Mouse (Mus musculus): ENCODE measurements around the gene Il1r2. TPM values are rescaled to one million over a fixed set of nuclear protein-coding genes. Genes with fewer than 3 reads are reported as not detected.

Il1r2 gene
- polyA plus RNA-seq, 1 experiment from 2014 or later: 1.3 TPM

- no peaks in the 10 kb centered on the region for H3K36me3 ChIP-seq (ENCODE audit: control insufficient read depth, insufficient read depth, low read length)
- H3K9me3 ChIP-seq (ENCODE audit: control insufficient read depth, low read length): no peaks in the 10 kb centered on the region
- WGBS: 75% methylated on average over 4 of the region's 4 CpGs
- H3K4me2 ChIP-seq (ENCODE audit: low read length): no peak overlapping the region
- DNase-seq (ENCODE audit: low spot score): no peak
- no peak for ATAC-seq (replicated peaks; ENCODE audit: low FRiP score, low TSS enrichment, low read depth)
- no peaks in the 10 kb centered on the region for H3K27me3 ChIP-seq (replicated peaks; ENCODE audit: control insufficient read depth, insufficient read depth, low read length)
- no peak overlapping the region for H3K9ac ChIP-seq (ENCODE audit: low read length)
- H3K27ac ChIP-seq (ENCODE audit: low read depth): no peak overlapping the region
- H3K4me1 ChIP-seq (replicated peaks; ENCODE audit: control insufficient read depth, insufficient read depth, low read length): no peaks in the 10 kb centered on the region
- no peak overlapping the region for H3K4me3 ChIP-seq (ENCODE audit: low read depth, low read length)
Observed at GRCm38 (mm10) chr1:40106306-40106705, 32.4 kb downstream of the Il1r2 start.

DNA sequence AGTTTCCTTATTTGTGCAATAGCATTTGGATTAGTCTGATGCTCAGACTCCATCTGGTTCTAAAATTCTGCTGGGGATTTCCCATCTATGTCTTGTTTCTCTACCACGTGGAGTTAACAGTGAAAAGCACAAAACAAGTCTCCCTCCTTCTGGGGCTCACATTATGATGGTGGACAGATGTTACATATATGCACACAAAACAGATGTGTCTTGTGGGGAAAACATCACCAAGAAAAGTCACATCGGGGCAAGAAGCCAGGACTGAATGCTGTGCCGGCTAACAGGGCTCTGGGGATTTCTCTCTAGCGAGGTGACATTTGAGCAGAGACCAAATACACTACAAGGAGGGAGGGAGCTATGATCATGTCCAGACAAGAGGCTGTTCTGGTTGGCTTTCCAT is 32.8 kb downstream of the Il1r2 start:
- no peaks in the 10 kb centered on the region for H3K27me3 ChIP-seq (replicated peaks; ENCODE audit: control insufficient read depth, insufficient read depth, low read length)
- ATAC-seq (replicated peaks; ENCODE audit: low FRiP score, low TSS enrichment, low read depth) (no peak), DNase-seq (ENCODE audit: low spot score) (no peak)
- no peak overlapping the region for H3K4me2 ChIP-seq (ENCODE audit: low read length)
- H3K9ac ChIP-seq (ENCODE audit: low read length): no peak overlapping the region
- H3K4me3 ChIP-seq (ENCODE audit: low read depth, low read length): no peak overlapping the region
- H3K9me3 ChIP-seq (ENCODE audit: control insufficient read depth, low read length): no peaks in the 10 kb centered on the region
- whole genome bisulfite sequencing: 61% methylated on average over 4 of the region's 4 CpGs
- H3K36me3 ChIP-seq (ENCODE audit: control insufficient read depth, insufficient read depth, low read length): no peaks in the 10 kb centered on the region
- H3K4me1 ChIP-seq (replicated peaks; ENCODE audit: control insufficient read depth, insufficient read depth, low read length): no peaks in the 10 kb centered on the region
- H3K27ac ChIP-seq (ENCODE audit: low read depth): no peak overlapping the region

DNA sequence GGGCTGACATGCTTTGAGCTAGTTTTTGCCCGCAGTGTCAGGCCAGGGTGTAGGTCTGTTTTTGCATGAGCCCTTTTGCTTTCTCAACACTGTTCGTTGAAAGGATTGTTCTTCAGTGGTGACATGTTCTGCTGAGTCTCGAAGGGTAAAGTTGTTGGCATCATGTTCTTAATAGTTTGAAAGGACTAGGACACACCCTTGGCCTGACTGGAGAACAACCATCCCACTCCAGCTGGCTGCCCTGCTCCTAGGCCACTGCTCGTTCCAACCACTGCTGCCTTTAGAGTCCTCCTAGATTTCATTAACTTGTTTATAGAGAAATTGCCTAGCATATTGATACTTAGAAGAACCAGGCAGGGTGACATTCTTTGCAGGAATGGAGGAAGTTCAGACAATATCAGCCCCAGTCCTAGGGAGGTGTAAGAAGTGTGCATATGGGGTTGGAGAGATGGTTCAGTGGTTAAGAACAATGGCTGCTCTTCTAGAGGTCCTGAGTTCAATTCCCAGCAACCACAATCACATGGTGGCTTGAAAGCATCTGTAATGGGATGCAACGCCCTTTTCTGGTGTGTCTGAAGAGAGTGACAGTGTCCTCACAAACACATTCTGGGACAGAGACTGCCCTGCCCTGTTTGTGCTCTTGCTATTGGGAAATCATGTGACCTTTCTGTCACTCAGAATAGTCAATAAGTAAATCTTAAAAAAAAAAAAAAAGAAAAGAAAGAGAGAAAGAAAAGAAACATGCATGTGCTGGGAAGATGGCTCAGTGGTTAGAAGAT is 34.3 kb downstream of the Il1r2 start:
- ATAC-seq (replicated peaks; ENCODE audit: low FRiP score, low TSS enrichment, low read depth): no peak
- H3K4me1 ChIP-seq (replicated peaks; ENCODE audit: control insufficient read depth, insufficient read depth, low read length): no peaks in the 10 kb centered on the region
- H3K4me3 ChIP-seq (ENCODE audit: low read depth, low read length): no peak overlapping the region
- no peak overlapping the region for H3K9ac ChIP-seq (ENCODE audit: low read length)
- H3K27ac ChIP-seq (ENCODE audit: low read depth): no peak overlapping the region
- no peak overlapping the region for H3K4me2 ChIP-seq (ENCODE audit: low read length)
- H3K27me3 ChIP-seq (replicated peaks; ENCODE audit: control insufficient read depth, insufficient read depth, low read length): no peaks in the 10 kb centered on the region
- H3K36me3 ChIP-seq (ENCODE audit: control insufficient read depth, insufficient read depth, low read length): no peaks in the 10 kb centered on the region
- 87% methylated on average over 5 of the region's 5 CpGs for WGBS
- no peaks in the 10 kb centered on the region for H3K9me3 ChIP-seq (ENCODE audit: control insufficient read depth, low read length)
- no peak for DNase-seq (ENCODE audit: low spot score)

DNA sequence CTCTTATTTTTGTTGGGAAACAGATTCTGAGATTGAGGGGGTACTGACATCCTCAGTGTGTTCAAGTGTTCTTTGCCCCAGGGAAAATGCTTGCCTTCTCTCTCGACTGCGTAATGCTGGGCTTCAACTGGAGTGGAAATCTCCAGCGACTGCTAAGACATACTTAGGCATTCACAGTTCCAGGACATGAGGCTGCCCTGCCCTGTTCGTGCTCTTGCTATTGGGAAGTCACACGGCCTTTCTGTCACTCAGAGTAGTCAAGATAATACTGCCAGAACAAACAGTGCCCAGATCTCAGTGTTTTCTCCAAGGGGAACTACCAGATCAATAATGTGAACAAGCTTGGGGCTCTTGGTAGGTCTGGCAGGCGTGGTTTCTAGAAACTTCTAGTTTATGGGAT is 35.9 kb downstream of the Il1r2 start:
- Histone ChIP-seq H3K27me3 (replicated peaks; ENCODE audit: control insufficient read depth, insufficient read depth, low read length) (no peaks in the 10 kb centered on the region), H3K4me3 (ENCODE audit: low read depth, low read length) (no peak overlapping the region), H3K36me3 (ENCODE audit: control insufficient read depth, insufficient read depth, low read length) (no peaks in the 10 kb centered on the region), H3K4me2 (ENCODE audit: low read length) (no peak overlapping the region), H3K4me1 (replicated peaks; ENCODE audit: control insufficient read depth, insufficient read depth, low read length) (no peaks in the 10 kb centered on the region), H3K9me3 (ENCODE audit: control insufficient read depth, low read length) (no peaks in the 10 kb centered on the region), H3K9ac (ENCODE audit: low read length) (no peak overlapping the region), H3K27ac (ENCODE audit: low read depth) (no peak overlapping the region)
- 65% methylated on average over 6 of the region's 6 CpGs for WGBS
- no peak for DNase-seq (ENCODE audit: low spot score)
- ATAC-seq (replicated peaks; ENCODE audit: low FRiP score, low TSS enrichment, low read depth): no peak

GRCm38 (mm10) chr1:40115271-40115670 is 41.4 kb downstream of the Il1r2 start:
- H3K36me3 ChIP-seq (ENCODE audit: control insufficient read depth, insufficient read depth, low read length): no peaks in the 10 kb centered on the region
- H3K27ac ChIP-seq (ENCODE audit: low read depth): no peak overlapping the region
- no peaks in the 10 kb centered on the region for H3K27me3 ChIP-seq (replicated peaks; ENCODE audit: control insufficient read depth, insufficient read depth, low read length)
- 46% methylated on average over 8 of the region's 8 CpGs for WGBS
- H3K4me2 ChIP-seq (ENCODE audit: low read length): no peak overlapping the region
- DNase-seq (ENCODE audit: low spot score): no peak
- ATAC-seq (replicated peaks; ENCODE audit: low FRiP score, low TSS enrichment, low read depth): no peak
- H3K4me3 ChIP-seq (ENCODE audit: low read depth, low read length): no peak overlapping the region
- no peaks in the 10 kb centered on the region for H3K4me1 ChIP-seq (replicated peaks; ENCODE audit: control insufficient read depth, insufficient read depth, low read length)
- no peaks in the 10 kb centered on the region for H3K9me3 ChIP-seq (ENCODE audit: control insufficient read depth, low read length)
- no peak overlapping the region for H3K9ac ChIP-seq (ENCODE audit: low read length)

- Histone ChIP-seq H3K27ac (ENCODE audit: low read depth) (no peak overlapping the region), H3K4me2 (ENCODE audit: low read length) (no peak overlapping the region), H3K27me3 (replicated peaks; ENCODE audit: control insufficient read depth, insufficient read depth, low read length) (no peaks in the 10 kb centered on the region), H3K9me3 (ENCODE audit: control insufficient read depth, low read length) (no peaks in the 10 kb centered on the region), H3K4me1 (replicated peaks; ENCODE audit: control insufficient read depth, insufficient read depth, low read length) (no peaks in the 10 kb centered on the region), H3K36me3 (ENCODE audit: control insufficient read depth, insufficient read depth, low read length) (no peaks in the 10 kb centered on the region), H3K4me3 (ENCODE audit: low read depth, low read length) (no peak overlapping the region), H3K9ac (ENCODE audit: low read length) (no peak overlapping the region)
- WGBS: 6% methylated on average over 7 of the region's 8 CpGs
- ATAC-seq (replicated peaks; ENCODE audit: low FRiP score, low TSS enrichment, low read depth) (0 out of 2 replicates have a peak, but pooled peaks have one; percentile 68), DNase-seq (ENCODE audit: low spot score) (peak; percentile 91)
Observed at GRCm38 (mm10) chr1:40116422-40116821, 42.5 kb downstream of the Il1r2 start.

GRCm38 (mm10) chr1:40117565-40117964 is 43.7 kb downstream of the Il1r2 start:
- H3K27ac ChIP-seq (ENCODE audit: low read depth): no peak overlapping the region
- ATAC-seq (replicated peaks; ENCODE audit: low FRiP score, low TSS enrichment, low read depth) (no peak), DNase-seq (ENCODE audit: low spot score) (no peak)
- H3K9me3 ChIP-seq (ENCODE audit: control insufficient read depth, low read length): no peaks in the 10 kb centered on the region
- H3K9ac ChIP-seq (ENCODE audit: low read length): no peak overlapping the region
- H3K4me3 ChIP-seq (ENCODE audit: low read depth, low read length): no peak overlapping the region
- H3K36me3 ChIP-seq (ENCODE audit: control insufficient read depth, insufficient read depth, low read length): no peaks in the 10 kb centered on the region
- H3K4me1 ChIP-seq (replicated peaks; ENCODE audit: control insufficient read depth, insufficient read depth, low read length): no peaks in the 10 kb centered on the region
- H3K4me2 ChIP-seq (ENCODE audit: low read length): no peak overlapping the region
- no peaks in the 10 kb centered on the region for H3K27me3 ChIP-seq (replicated peaks; ENCODE audit: control insufficient read depth, insufficient read depth, low read length)
- 37% methylated on average over 9 of the region's 10 CpGs for WGBS

- no peaks in the 10 kb centered on the region for H3K36me3 ChIP-seq (ENCODE audit: control insufficient read depth, insufficient read depth, low read length)
- ATAC-seq (replicated peaks; ENCODE audit: low FRiP score, low TSS enrichment, low read depth) (no peak), DNase-seq (ENCODE audit: low spot score) (no peak)
- no peak overlapping the region for H3K4me2 ChIP-seq (ENCODE audit: low read length)
- H3K9ac ChIP-seq (ENCODE audit: low read length): no peak overlapping the region
- H3K4me1 ChIP-seq (replicated peaks; ENCODE audit: control insufficient read depth, insufficient read depth, low read length): no peaks in the 10 kb centered on the region
- no peaks in the 10 kb centered on the region for H3K27me3 ChIP-seq (replicated peaks; ENCODE audit: control insufficient read depth, insufficient read depth, low read length)
- H3K27ac ChIP-seq (ENCODE audit: low read depth): no peak overlapping the region
- no peak overlapping the region for H3K4me3 ChIP-seq (ENCODE audit: low read depth, low read length)
- H3K9me3 ChIP-seq (ENCODE audit: control insufficient read depth, low read length): no peaks in the 10 kb centered on the region
- WGBS: 58% methylated on average over 4 of the region's 4 CpGs
Observed at GRCm38 (mm10) chr1:40124237-40124636, 50.4 kb downstream of the Il1r2 start.

GRCm38 (mm10) chr1:40128481-40128880 is 54.6 kb downstream of the Il1r2 start:
- no peak overlapping the region for H3K9ac ChIP-seq (ENCODE audit: low read length)
- no peaks in the 10 kb centered on the region for H3K4me1 ChIP-seq (replicated peaks; ENCODE audit: control insufficient read depth, insufficient read depth, low read length)
- H3K36me3 ChIP-seq (ENCODE audit: control insufficient read depth, insufficient read depth, low read length): no peaks in the 10 kb centered on the region
- WGBS: 85% methylated on average over 4 of the region's 4 CpGs
- H3K4me2 ChIP-seq (ENCODE audit: low read length): no peak overlapping the region
- H3K27ac ChIP-seq (ENCODE audit: low read depth): no peak overlapping the region
- H3K4me3 ChIP-seq (ENCODE audit: low read depth, low read length): no peak overlapping the region
- no peaks in the 10 kb centered on the region for H3K27me3 ChIP-seq (replicated peaks; ENCODE audit: control insufficient read depth, insufficient read depth, low read length)
- no peaks in the 10 kb centered on the region for H3K9me3 ChIP-seq (ENCODE audit: control insufficient read depth, low read length)
- no peak for DNase-seq (ENCODE audit: low spot score)
- ATAC-seq (replicated peaks; ENCODE audit: low FRiP score, low TSS enrichment, low read depth): no peak

All from intestine, embryonic 14.5 days (tissue).